Mouse (Mus musculus): Measurements from ENCODE around the gene Gm4131. TPM values are rescaled to one million over a fixed set of nuclear protein-coding genes. Genes with fewer than 3 reads are reported as not detected.

Gm4131 gene
- total and polyA plus RNA-seq, 2 experiments from 2014 or later = 0.22 TPM; not detected in 1

DNA sequence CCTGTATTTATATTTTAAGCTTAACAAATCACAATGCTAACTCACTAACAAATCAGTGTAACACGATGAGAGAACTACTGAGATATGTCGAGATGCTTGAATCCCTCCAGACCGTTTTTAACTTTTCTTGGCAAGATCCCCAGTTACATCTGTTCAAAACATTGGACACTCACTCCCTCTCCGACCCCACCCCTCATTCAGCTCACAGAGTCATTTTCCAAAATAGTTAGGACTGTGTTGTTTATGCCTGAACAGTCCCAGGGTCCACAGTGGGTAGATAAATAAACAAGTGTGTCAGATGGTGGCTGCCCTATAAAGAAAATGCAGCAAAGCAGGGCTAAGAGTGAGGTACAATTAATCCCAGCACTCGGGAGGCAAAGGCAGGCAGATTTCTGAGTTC lies 29.7 kb downstream of the Gm4131 start:
- TF ChIP-seq CTCF (IDR thresholded peaks at IDR 0.05; ENCODE audit: low read depth) = no peak
- ATAC-seq = no peak
- Histone ChIP-seq H3K4me1 (ENCODE audit: insufficient read depth) (no peaks in the 10 kb centered on the region), H3K4me3 (ENCODE audit: low read depth, low read length) (no peak overlapping the region), H3K9me3 (ENCODE audit: low read length) (no peaks in the 10 kb centered on the region), H3K27ac (ENCODE audit: low read depth, low read length) (no peak overlapping the region), H3K4me2 (ENCODE audit: low read depth) (no peak overlapping the region), H3K27me3 (ENCODE audit: insufficient read depth, low read length) (no peaks in the 10 kb centered on the region), H3K36me3 (ENCODE audit: insufficient read depth) (no peaks in the 10 kb centered on the region), H3K9ac (no peak overlapping the region)
- 68% methylated on average over 5 of the region's 5 CpGs for WGBS
- no peak for DNase-seq

DNA sequence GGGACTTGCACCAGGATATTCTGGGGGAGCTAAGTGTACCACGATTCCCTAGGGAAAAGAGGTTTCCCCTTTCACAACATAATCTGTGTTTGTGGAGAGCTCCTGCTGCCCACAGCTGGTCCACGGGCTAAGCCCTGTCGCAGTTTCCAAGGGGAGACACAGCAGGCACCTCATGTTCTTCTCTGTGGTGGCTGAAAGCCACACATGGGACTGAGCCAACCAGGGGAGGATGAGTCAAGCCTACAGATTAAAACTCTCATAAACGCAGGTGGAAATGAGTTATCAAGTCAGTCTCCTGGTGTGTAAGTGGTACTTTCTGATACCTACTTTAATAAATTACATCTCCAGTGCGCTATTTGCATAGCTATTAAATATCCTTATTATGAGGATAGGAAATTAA lies 30.6 kb downstream of the Gm4131 start:
- DNase-seq (no peak), ATAC-seq (peak; percentile 10; the same call in 1 of the 2 replicates)
- no peaks in the 10 kb centered on the region for H3K4me1 ChIP-seq (ENCODE audit: insufficient read depth)
- TF ChIP-seq CTCF (IDR thresholded peaks at IDR 0.05; ENCODE audit: low read depth) = no peak
- H3K4me3 ChIP-seq (ENCODE audit: low read depth, low read length) = no peak overlapping the region
- H3K9ac ChIP-seq = no peak overlapping the region
- H3K36me3 ChIP-seq (ENCODE audit: insufficient read depth) = no peaks in the 10 kb centered on the region
- no peak overlapping the region for H3K27ac ChIP-seq (ENCODE audit: low read depth, low read length)
- no peak overlapping the region for H3K4me2 ChIP-seq (ENCODE audit: low read depth)
- WGBS = 60% methylated on average over 5 of the region's 5 CpGs
- H3K9me3 ChIP-seq (ENCODE audit: low read length) = no peaks in the 10 kb centered on the region
- H3K27me3 ChIP-seq (ENCODE audit: insufficient read depth, low read length) = no peaks in the 10 kb centered on the region

DNA sequence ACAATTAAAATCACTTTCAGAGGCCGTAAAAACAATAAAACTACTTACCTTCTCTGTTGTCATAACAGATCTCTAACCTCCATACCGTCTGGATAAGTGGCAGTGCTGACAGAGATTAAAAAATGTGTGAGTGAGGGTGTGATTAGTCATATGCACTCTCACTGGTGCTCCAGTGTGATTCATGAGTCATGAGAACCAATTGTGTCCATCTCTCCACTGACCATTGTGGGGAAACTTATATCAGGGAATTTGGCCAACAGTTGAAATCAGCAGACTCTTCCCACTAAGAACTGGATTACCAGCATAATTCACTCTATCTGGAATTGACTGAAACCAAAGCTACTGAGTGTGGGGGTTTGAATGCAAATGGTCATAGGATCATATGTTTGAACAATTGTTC lies 35.8 kb downstream of the Gm4131 start:
- Histone ChIP-seq H3K4me2 (ENCODE audit: low read depth) (no peak overlapping the region), H3K9ac (no peak overlapping the region), H3K4me1 (ENCODE audit: insufficient read depth) (no peaks in the 10 kb centered on the region), H3K27me3 (ENCODE audit: insufficient read depth, low read length) (no peaks in the 10 kb centered on the region), H3K27ac (ENCODE audit: low read depth, low read length) (no peak overlapping the region), H3K36me3 (ENCODE audit: insufficient read depth) (no peaks in the 10 kb centered on the region), H3K4me3 (ENCODE audit: low read depth, low read length) (no peak overlapping the region), H3K9me3 (ENCODE audit: low read length) (no peaks in the 10 kb centered on the region)
- WGBS = 78% methylated on average over 2 of the region's 2 CpGs
- ATAC-seq (no peak), DNase-seq (no peak)
- TF ChIP-seq CTCF (IDR thresholded peaks at IDR 0.05; ENCODE audit: low read depth) = no peak

DNA sequence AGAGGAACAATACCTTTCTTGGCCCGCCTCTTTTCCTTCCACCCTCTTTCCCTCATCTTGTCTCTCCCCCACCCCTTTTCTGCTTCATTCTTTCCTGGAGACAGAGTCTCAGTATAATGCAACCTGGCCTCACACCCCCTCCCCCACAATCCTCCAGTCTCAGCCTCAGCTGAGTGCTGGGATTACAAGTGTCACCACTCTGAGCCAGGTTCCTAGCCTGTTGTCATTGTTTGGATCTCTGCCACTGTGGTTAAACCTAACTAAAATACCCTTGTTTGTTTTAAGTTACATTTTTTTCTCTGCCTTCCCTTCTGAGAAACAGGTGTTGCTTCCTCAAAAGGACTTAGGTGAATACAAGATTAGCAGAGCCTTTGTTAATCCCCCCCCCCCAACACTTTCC lies 53.9 kb downstream of the Gm4131 start:
- Histone ChIP-seq H3K27ac (ENCODE audit: low read depth, low read length) (no peak overlapping the region), H3K36me3 (ENCODE audit: insufficient read depth) (no peaks in the 10 kb centered on the region), H3K27me3 (ENCODE audit: insufficient read depth, low read length) (no peaks in the 10 kb centered on the region), H3K4me3 (ENCODE audit: low read depth, low read length) (no peak overlapping the region), H3K9me3 (ENCODE audit: low read length) (no peaks in the 10 kb centered on the region), H3K4me1 (ENCODE audit: insufficient read depth) (no peaks in the 10 kb centered on the region), H3K9ac (no peak overlapping the region), H3K4me2 (ENCODE audit: low read depth) (no peak overlapping the region)
- 54% methylated on average over 1 of the region's 1 CpGs for WGBS
- ATAC-seq = no peak
- DNase-seq = no peak
- TF ChIP-seq CTCF (IDR thresholded peaks at IDR 0.05; ENCODE audit: low read depth) = no peak

DNA sequence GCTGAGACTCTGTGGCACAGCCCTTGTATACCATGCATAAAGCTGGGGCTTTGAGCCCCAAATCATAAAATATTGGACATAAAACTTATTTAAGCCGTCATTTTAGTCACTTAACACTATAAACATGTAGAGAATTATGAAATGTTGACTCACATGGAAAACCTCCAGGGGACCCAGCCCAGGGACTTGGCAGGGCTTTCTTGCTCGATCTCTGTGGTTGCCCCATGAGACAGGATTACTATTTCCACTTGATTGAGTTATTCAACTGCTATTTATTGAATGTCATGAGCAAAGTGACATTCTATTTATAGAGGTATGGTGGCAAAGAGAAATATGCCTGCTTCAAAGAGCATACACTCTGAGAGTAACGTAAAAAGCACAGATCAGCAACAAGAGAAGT lies 57.4 kb downstream of the Gm4131 start:
- no peaks in the 10 kb centered on the region for H3K4me1 ChIP-seq (ENCODE audit: insufficient read depth)
- no peak overlapping the region for H3K9ac ChIP-seq
- no peak overlapping the region for H3K27ac ChIP-seq (ENCODE audit: low read depth, low read length)
- 51% methylated on average over 3 of the region's 3 CpGs for WGBS
- H3K27me3 ChIP-seq (ENCODE audit: insufficient read depth, low read length) = no peaks in the 10 kb centered on the region
- no peaks in the 10 kb centered on the region for H3K9me3 ChIP-seq (ENCODE audit: low read length)
- DNase-seq (no peak), ATAC-seq (no peak)
- no peak overlapping the region for H3K4me3 ChIP-seq (ENCODE audit: low read depth, low read length)
- no peaks in the 10 kb centered on the region for H3K36me3 ChIP-seq (ENCODE audit: insufficient read depth)
- no peak for TF ChIP-seq CTCF (IDR thresholded peaks at IDR 0.05; ENCODE audit: low read depth)
- H3K4me2 ChIP-seq (ENCODE audit: low read depth) = no peak overlapping the region

DNA sequence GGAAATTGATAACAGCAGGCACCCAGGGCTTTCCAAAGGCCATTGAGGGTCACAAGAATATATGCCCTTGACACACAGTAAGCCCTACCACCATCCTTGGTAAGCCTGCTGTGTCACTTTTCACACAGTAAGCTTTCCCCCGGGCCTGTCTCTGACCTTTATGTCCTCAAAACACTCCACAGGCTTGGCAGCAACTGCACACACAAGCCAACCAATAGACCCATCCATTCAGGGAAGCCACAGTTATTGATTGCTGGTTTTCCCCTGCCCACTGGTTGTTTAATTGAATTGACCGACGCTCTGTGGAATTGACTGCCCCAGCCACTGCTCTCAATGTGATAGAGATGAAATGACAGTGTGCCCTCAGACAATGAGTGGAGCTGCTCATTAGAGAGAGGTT lies 60.5 kb downstream of the Gm4131 start:
- no peak for DNase-seq
- H3K4me1 ChIP-seq (ENCODE audit: insufficient read depth) = no peaks in the 10 kb centered on the region
- H3K9ac ChIP-seq = no peak overlapping the region
- no peak for ATAC-seq
- no peaks in the 10 kb centered on the region for H3K27me3 ChIP-seq (ENCODE audit: insufficient read depth, low read length)
- TF ChIP-seq CTCF (IDR thresholded peaks at IDR 0.05; ENCODE audit: low read depth) = no peak
- WGBS = 83% methylated on average over 3 of the region's 3 CpGs
- no peak overlapping the region for H3K4me2 ChIP-seq (ENCODE audit: low read depth)
- H3K27ac ChIP-seq (ENCODE audit: low read depth, low read length) = no peak overlapping the region
- H3K9me3 ChIP-seq (ENCODE audit: low read length) = no peaks in the 10 kb centered on the region
- no peak overlapping the region for H3K4me3 ChIP-seq (ENCODE audit: low read depth, low read length)
- no peaks in the 10 kb centered on the region for H3K36me3 ChIP-seq (ENCODE audit: insufficient read depth)

DNA sequence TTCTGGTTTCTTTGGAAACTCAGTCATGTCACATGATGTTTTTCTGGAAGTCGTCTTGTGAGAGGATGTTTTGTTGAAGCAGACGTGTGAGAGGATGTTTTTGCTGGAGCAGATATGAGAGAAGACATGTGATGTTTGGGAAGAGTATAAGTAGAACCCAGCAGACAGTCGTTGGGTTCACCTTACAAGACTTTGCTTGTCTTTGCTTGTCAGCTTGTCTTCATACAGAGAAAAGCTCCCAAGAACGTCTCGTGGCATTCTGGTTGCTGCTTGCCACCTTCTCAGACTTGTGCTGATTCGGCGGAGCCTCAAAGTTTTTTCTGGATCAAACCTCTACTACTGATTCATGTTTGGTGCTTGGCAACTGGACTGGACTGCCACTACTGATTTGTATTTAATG lies 69.3 kb downstream of the Gm4131 start:
- Histone ChIP-seq H3K4me1 (ENCODE audit: insufficient read depth) (no peaks in the 10 kb centered on the region), H3K36me3 (ENCODE audit: insufficient read depth) (no peaks in the 10 kb centered on the region), H3K27ac (ENCODE audit: low read depth, low read length) (no peak overlapping the region), H3K4me2 (ENCODE audit: low read depth) (no peak overlapping the region), H3K9ac (no peak overlapping the region), H3K9me3 (ENCODE audit: low read length) (no peaks in the 10 kb centered on the region), H3K4me3 (ENCODE audit: low read depth, low read length) (no peak overlapping the region), H3K27me3 (ENCODE audit: insufficient read depth, low read length) (no peaks in the 10 kb centered on the region)
- ATAC-seq = no peak
- TF ChIP-seq CTCF (IDR thresholded peaks at IDR 0.05; ENCODE audit: low read depth) = no peak
- WGBS = 85% methylated on average over 7 of the region's 7 CpGs
- DNase-seq = no peak

DNA sequence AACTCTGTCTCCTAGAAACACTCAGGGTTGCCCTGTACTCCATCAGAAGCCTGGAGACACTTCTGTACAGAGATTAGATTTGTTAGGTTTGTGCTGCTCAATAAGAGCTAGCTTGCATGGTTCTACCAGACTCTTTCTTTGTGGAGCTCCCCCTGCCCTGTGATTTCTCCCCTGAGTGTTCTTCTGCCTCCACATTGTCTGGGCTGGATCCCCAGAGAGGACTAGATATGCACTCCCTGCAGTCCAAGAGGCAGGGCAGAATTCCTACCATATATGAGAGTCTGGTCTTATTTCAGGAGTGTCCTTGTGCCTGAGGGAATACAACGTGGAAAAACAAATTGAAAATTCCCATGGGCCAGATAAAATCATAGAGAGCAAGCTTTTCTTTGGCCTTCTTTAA lies 70.2 kb downstream of the Gm4131 start:
- no peak overlapping the region for H3K4me3 ChIP-seq (ENCODE audit: low read depth, low read length)
- no peaks in the 10 kb centered on the region for H3K36me3 ChIP-seq (ENCODE audit: insufficient read depth)
- TF ChIP-seq CTCF (IDR thresholded peaks at IDR 0.05; ENCODE audit: low read depth) = no peak
- ATAC-seq (no peak), DNase-seq (no peak)
- no peaks in the 10 kb centered on the region for H3K9me3 ChIP-seq (ENCODE audit: low read length)
- no peak overlapping the region for H3K27ac ChIP-seq (ENCODE audit: low read depth, low read length)
- H3K27me3 ChIP-seq (ENCODE audit: insufficient read depth, low read length) = no peaks in the 10 kb centered on the region
- 61% methylated on average over 1 of the region's 1 CpGs for WGBS
- no peaks in the 10 kb centered on the region for H3K4me1 ChIP-seq (ENCODE audit: insufficient read depth)
- H3K4me2 ChIP-seq (ENCODE audit: low read depth) = no peak overlapping the region
- H3K9ac ChIP-seq = no peak overlapping the region
